Mouse (Mus musculus): ENCODE measurements around the gene 1700066M21Rik.

Gene 1700066M21Rik

DNA sequence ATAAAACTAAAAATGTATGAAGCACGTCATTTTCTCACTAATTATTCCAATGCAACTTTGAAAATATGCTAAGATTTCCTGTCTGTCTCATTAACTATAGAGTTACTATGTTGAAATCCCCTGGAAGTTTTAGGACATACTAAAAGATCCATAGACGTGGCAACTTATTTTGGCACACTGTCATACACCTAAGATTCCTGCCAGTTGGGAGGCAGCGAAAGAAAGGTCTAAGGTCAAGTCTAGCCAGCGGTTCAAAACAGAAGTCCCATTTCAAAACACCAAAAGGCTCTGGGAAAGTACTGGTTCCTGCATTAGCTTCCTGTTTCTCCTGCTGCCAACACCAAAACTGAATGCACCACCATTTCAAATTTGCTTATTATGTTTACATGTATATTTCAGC lies 15.0 kb downstream of the 1700066M21Rik start:
- no peak for DNase-seq (ENCODE audit: low spot score in 2 of 2)

DNA sequence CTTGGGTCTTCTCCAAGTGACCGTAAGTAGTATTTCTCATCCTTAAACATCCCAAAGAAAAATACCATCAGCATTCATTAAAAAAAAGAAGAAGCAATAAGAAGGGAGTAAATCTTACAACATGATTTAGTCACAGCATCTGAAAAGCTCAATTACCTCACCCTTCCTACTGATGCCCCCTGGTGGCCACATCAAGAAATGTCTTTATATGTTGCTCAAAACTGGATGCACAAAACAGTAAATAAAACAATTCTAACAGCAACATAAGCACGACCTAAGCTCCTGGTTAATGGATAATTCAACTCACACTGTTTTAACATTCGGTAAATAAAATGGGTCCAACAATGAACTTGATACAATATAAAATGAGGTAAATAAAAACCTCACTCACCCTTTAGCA lies 16.6 kb downstream of the 1700066M21Rik start:
- DNase-seq (ENCODE audit: low spot score in 2 of 2): peak in 1 of 2 experiments; percentile 25

DNA sequence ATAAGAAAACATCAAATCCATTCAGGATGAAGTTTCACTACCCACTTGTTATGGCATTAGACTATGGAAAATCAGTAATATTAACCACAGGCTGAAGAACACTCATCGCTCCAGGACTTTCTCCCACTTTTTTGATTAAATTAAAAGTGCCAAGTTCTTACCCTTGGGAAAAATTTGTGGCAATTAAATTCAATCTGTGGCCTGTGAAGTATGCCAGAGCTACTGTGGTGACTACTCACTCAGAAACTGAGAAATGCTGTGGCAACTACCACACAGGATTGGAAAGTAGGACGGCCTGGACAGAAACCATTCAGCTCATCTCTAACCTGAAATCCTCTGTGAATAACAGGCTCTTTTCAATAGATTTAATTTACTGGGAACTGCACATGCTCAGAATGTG lies 22.9 kb downstream of the 1700066M21Rik start:
- no peak for DNase-seq (ENCODE audit: low spot score in 2 of 2)

DNA sequence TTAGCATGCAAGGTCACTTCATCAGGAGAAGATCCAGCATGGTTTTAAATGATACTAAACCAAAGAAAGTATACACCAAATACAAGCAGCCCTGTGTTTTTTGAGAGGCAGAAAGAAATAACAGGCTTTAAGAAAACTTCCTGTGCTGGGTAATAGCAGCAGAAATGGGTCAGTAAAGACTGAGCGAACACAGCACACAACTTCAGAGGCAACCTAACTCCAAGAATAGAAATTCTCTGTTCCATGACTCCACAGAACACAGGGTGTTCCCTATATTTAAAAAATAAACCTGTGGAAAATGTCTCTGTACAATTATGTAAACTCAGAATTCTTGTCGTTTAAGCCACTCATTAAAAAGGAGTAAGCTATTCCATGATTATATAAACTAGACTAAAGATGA lies 23.5 kb downstream of the 1700066M21Rik start:
- no peak for DNase-seq (ENCODE audit: low spot score in 2 of 2)

DNA sequence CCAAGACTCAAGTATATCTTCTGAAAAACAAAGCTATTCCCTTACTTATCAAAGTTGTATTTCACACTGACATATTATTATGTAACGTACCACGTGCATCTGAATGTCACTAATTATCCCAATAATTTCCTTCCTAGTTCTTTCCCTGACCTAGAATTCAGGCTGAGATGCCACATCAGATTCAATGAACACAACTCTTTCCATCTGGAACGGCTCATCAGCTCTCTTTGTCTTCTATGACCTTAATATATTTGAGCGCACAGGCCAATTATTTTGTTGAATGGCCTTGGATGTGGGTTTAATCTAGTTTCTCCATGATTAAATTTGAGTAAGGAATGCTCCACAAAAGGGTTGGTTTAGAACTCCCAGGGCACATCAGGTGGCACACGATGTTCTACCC lies 24.7 kb downstream of the 1700066M21Rik start:
- no peak for DNase-seq (ENCODE audit: low spot score in 2 of 2)

DNA sequence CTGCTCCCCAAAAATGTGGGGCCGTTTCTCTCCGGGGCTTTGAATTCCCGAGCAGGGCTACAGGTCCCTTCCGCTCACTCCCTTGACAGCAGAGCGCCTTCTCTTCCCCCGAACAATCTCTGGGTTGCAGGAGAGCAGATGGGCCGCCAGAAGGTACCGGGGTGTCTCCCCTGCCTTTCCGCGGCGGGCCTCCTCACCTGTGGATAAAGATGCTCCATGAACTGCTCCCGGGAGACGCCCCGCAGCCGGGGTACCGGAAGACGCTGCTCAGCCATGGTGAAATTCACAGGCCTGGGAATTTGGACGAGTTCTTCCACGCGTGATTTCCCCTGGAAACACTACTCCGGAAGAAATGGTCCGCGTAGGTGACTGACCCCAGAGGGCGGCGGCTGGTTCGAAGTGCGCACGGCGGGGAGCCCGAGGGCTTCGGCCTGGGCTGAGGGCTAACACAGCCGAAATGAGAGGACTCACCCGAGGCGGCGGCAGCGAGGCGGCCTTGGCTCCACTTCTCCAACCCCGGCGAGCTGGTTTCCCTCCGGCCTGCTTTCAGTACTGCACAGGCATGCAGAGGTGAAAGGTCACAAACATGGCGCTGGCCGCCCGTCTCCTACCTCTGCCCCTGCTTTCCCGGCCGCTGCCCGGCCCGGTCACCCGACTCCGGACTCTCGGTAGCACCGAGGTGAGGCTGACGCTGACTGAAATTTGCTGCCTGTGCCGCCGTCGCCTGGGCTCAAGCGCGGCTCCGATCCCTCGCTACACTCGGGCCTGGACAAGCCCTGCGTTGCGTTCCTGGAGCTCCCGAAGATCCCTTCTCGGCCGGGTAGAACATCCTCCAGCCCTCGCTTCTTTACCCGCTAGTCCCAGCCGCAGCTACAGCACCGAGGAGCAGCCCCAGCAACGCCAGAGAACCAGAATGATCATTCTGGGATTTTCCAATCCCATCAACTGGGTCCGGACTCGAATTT lies 29.0 kb downstream of the 1700066M21Rik start, which contains the start of the genes Maip1 and Tyw5:
Gene Maip1, plus strand, starts transcription at position 142 of the 965 bp plus-strand sequence.
Gene Tyw5, minus strand, starts transcription at position 915 of the 965 bp plus-strand sequence.
- peak; percentile 73 to 81 for DNase-seq (ENCODE audit: low spot score in 2 of 2)

DNA sequence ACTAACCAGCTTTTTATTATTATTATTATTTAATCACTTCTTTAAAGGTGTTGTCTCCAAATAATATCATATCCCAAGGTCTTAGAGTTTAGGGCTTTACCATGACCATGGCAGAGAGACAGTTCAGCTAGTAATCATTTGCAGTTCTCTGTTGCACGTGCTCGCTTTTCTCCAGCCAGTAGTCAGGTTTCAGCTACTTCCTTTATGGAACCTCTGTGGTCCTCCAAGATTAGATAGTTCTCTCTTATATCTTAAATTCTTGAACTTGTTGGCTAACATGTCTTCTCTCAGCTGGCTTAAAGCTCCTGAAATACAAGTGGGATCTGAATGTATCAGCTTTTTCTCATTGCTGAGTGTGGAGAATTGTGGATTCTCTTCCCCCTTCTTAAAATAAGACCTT lies 31.6 kb downstream of the 1700066M21Rik start:
- no peak for DNase-seq (ENCODE audit: low spot score in 2 of 2)

DNA sequence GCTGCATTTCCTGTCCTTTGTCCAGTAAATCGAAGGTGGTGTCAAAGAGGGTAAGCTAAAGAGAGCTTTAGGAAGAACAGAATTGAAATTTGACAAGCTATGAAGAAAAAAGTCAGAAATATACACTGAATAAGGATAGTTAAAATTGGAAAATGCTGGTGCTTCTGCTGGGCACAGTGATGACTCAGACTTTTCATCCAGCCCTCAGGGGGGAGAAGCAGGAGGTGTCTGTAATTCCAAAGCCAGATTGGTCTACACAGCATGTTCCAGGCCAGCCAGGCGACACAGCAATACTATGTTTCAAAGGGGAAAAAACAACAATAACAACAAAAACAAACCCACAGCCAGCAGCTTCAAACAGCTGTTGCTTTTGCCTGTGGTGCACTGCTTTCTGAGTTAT lies 36.0 kb downstream of the 1700066M21Rik start:
- no peak for DNase-seq (ENCODE audit: low spot score in 2 of 2)

DNA sequence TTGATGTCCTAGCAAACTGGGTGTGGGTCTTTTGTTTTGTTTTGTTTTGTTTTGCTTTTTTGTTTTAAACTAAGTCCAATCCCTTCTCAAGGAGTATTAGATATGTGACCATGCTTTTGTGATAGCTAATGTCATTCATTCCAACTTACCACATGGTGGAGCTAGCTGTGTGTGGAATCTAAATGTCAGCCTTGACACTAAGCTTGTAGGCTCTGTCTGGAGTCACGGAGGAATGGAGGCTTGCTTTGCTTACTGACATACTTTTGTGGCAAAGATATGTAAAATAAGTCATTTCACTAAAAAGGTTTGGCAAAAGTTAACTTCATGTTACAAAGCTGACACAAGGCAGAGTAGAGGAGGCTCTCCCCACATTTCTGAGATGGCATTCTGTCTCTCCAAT lies 46.3 kb downstream of the 1700066M21Rik start:
- no peak for DNase-seq (ENCODE audit: low spot score in 2 of 2)

DNA sequence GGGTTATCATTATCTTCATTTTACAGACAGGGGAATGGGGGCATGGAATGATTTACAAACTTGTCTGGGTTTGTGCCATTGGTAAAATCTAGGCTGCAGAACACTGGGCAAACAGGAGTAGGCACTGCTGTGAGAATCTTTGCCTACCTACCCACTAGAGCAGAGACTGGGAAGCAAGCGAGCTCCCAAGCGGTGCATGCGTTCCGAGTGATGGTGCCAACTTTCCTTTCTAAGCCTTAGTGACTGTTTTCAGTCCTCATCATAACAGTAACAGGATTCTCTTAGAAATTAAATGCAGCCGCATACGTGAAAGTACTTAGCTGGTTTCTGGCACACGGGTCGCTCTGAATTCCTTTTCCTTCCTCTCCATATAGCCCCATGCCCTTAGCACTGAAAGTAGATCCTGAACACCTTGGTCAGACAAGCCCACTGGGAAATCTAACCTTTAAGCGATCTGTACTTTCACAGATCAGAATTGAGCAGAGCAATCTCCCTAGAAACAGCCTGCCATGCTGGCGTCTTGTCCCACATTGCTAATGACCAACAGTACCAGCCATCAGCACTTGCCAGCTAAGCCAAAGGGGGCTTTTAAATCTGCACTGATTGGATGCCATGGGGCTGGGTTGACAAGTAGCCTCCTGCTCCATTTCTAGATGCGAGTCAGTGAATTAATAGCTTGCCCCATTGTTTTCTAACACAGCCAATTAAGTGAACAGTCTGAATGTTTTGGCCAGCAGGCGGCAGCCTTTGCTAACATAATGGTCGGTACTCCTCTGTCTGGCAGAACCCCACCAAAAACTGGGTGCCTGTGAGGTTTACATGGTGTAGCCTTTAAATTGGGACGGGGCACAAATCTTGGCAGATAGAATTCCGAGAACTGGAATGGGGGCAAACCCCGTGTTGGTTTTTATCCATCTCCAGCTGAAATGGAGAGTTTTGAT lies 51.2 kb downstream of the 1700066M21Rik start:
- peak; percentile 67 to 89 for DNase-seq (ENCODE audit: low spot score in 2 of 2)

DNA sequence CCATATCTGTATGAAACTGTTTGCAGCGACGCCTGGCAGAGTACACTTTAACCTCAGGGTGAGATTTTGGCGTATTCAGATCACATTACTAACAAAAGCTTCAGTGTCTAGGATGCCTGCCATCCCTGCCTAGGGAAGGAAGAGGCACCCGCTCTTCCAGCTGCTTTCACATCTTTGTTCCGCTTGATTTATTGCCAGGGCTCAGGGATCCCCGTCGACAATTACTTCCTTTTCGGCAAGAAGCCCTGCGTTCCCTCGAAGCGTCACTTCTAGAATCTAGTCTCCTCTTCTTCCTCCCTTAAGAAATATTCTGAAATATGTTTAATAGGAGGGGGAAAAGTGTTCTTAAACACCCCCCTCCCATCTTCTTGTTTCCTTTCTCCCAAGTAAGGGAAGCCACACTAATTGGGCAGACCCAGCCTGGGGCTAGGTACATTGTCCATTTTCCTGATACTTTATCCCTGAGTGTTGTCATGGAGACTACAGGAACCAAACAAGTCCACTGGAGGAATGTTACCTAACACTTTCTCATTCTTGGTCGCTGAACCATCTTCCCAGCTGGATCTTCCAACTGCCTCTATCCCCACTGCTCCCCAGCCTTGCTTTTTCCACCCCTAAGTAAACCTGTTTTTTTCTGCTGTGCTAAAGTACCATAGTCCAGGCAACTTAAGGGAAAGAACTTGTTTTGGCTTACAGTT lies 52.5 kb downstream of the 1700066M21Rik start:
- DNase-seq (ENCODE audit: low spot score in 2 of 2): peak; percentile 51 to 70

DNA sequence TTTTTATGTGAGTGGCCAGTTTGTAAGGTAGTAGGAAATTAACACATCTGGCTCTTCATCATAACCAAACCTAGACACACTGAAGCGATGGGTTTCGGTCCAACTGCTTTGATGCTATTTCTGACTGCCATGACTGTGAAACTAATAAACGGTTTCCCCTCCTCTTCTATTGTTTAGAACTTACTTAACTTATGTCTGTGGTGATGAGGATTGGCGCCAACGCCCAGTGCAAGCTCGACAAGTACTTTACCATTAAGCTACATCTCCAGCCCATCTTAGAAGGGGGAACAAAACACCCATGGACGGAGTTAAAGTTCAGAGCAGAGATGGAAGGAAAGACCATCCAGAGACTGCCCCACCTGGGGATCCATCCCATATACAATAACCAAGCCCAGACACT lies 55.7 kb downstream of the 1700066M21Rik start:
- DNase-seq (ENCODE audit: low spot score in 2 of 2): peak in 1 of 2 experiments; percentile 60
